Mouse (Mus musculus) layer of hippocampus, postnatal 10 days (tissue): ENCODE measurements at regions not wholly inside any gene's neighbourhood (a gene's known extent, or its start where the extent isn't known, plus 50 kb on each side); places are given as distances from the start of the nearest gene placed in this dataset.
A peak's percentile ranks its signal among the peaks of the same experiment; 100 is the strongest.

ENCODE experiments used
- DNase-seq, 2 experiments: peaks; one replicate each; pipeline ENCODE4 v3.0.0; 2021; ENCODE audit warnings: low spot score in 2 of 2

DNA sequence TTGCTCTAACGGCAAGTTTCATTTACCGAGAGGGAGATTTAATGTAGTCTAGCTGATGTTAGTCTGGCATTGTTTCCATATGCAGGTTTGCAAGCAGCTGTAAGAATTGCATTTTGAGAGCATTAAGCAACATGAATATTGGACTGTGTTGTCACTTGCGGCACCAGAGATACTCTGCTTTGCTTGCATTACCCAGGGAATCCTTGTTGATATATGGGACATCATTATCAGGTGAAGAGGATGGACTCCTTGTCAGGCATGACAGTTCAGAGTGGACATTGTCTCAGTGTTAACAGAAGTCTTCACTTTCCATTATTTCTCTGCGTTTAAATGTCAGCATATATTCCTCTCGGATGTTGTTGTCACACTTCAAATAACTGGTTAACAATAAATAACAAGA, 208.1 kb downstream of the Brinp2 start:
- DNase-seq = no peak

DNA sequence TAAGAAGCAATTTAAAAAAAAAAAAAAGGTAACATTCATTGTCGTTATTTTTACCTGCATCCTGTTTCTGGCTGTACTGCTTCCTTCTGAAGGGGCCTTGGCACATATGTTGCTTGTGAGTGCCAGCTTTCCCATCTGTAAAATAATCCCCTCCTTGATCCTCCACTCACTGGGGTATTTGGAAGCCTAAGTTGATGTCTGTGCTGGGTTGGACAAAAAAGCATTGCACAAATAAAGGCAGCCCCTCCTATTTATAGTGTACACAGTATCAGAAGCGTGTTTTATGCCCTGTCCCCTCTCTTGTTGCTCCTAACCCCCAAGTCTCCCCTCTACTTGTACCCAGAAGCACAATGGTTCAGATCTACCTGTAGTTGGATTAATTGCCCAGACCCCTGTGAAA, 195.0 kb downstream of the Brinp2 start:
- no peak for DNase-seq

DNA sequence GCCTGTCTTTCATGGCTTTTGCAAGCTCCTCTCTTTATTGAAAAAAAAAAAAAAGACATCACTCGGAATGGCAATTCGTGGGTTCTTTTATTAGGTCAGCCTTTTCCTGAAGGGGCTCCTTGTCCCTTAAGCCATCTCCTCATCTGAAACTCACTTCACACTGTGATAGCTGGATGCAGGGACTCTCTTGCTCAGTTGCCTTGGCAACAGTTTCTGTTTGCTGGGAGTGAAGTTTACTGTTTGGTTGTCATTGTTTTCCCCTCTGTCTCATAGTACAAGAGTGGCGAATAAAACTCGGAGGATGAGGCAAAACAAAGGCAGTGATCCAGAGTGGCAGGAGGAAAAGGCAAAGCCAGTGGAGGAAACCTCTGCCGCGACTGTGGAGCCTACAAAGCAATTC, 194.6 kb downstream of the Brinp2 start:
- DNase-seq = peak in 1 of 2 experiments; percentile 14

- DNase-seq = no peak
These were observed 192.7 kb downstream of the Brinp2 start for GRCm38 (mm10) chr1:158163411-158163810.

DNA sequence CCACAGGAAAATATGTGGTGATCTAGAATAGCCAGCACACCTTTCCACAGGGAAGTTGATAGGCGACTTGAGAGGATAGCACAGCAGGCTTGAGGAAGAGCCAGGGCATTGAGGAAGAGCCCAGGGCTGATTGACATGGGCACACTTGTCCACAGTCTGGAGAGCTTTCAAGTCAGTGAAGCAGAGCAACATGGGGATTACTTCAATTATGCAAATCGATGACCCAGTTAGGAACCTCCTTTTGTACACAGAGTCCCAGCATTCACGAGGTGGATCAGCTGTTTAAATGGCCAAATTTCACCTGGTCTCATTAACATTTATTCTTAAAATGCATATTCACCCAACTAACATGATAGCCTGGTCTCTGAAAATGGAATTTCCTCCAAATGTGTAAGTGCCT, 186.1 kb downstream of the Brinp2 start:
- DNase-seq = no peak

DNA sequence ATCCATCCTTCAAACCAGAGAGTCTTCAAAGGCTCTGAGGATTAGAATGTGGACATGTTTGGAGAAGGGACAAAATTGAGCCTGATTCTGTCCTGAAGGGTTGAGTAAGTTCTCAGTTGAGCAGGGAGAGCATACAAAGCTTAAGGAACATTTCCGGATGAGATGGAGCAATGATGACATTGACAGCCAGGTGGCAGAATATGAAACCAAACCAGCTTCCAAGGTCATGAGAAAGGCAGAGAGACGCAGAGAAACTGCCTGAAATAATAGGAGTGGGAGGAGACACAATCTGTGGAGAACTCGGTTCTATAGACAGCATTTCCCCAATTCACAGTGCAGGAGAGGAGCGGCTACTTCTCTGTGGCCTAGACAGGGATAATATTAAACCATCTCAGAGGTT, 176.0 kb downstream of the Brinp2 start:
- no peak for DNase-seq

- no peak for DNase-seq
These were observed 174.8 kb downstream of the Brinp2 start for GRCm38 (mm10) chr1:158181296-158181695.

GRCm38 (mm10) chr1:158187651-158188050, 168.5 kb downstream of the Brinp2 start:
- no peak for DNase-seq

GRCm38 (mm10) chr1:158192841-158193551, 163.1 kb downstream of the Brinp2 start:
- DNase-seq = peak in 1 of 2 experiments; percentile 18

DNA sequence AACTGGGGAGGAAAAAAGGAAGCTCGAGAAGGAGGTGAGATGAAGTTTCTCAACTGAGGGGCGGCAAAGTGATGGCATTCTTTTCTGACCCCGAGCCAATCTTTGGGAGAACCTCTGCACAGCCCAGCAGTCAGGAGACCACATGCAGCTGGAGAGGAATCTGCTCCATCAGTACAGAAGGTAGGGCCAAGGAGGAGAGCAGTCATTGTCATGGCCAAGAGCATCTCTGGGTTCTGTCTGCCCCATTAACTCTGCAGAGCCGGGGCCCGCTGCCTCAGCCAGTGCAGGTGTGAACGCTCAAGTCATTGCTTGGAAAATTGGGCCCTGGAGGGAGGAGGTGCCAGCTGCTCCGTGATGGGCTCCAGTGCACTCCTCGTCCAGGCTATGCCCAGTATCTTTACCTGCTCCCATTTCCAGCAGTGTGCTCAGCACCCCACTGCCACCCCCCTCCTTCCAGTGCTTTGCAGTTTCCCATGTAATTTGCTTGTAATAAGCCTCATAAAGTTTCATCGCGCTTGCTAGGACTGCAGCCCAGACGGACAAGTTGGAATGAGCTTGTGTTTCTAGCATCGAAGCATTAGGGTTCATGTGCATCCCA, 162.1 kb downstream of the Brinp2 start:
- DNase-seq = no peak
